Mouse (Mus musculus) lung, adult 2 months (tissue): ENCODE measurements around the gene Dkk3. TPM values are rescaled to one million over a fixed set of nuclear protein-coding genes. Genes with fewer than 3 reads are reported as not detected.

Experiments
- DNase-seq: peaks from one replicate; pipeline ENCODE4 v3.0.0; 2022
- H3K4me1 ChIP-seq: fragments of 200-500 bp; 2 replicates; pipeline ENCODE4 v1.6.1; 2011; ENCODE audit warnings: low read length; ENCODE audit not compliant: control insufficient read depth, insufficient read depth
- H3K4me3 ChIP-seq: fragments of 200-500 bp; replicated peaks from 2 replicates; pipeline ENCODE3; 2011; ENCODE audit warnings: low read depth, mild to moderate bottlenecking, control low read depth, low read length; ENCODE audit errors: extremely low read depth
- CTCF ChIP-seq: fragments of 200-500 bp; IDR thresholded peaks from 2 replicates; pipeline ENCODE4 v1.5.1; 2011; ENCODE audit warnings: mild to moderate bottlenecking, low read length, control low read depth; ENCODE audit not compliant: insufficient read depth
- POLR2A ChIP-seq: fragments of 200-500 bp; IDR thresholded peaks from 2 replicates; pipeline ENCODE4 v1.6.1; 2011; ENCODE audit warnings: low read depth, mild to moderate bottlenecking, control low read depth, low read length, borderline replicate concordance; ENCODE audit errors: extremely low read depth
- WGBS: fragments of 180-500 bp; shearing (Covaris S2); methylation state at CpG from one replicate; pipeline ENCODE4 v1.1.7; 2018; 5-methylcytosine and 5-hydroxymethylcytosine counted together
- polyA plus RNA-seq: library from polyadenylated mRNA; depleted of rRNA; stranded (reverse); fragments of >200 nt; gene quantifications from 2 replicates; pipeline ENCODE4 v1.2.3, GENCODE M21; 2012

The Dkk3 gene
- polyA plus RNA-seq, 1 experiment, result 32.3 TPM

- TF ChIP-seq CTCF (no peak), POLR2A (no peak)
- Histone ChIP-seq H3K4me3 (no peak overlapping the region), H3K4me1 (no peaks in the 10 kb centered on the region)
- 81% methylated on average over 5 of the region's 5 CpGs for WGBS
- no peak for DNase-seq
These were observed 22.3 kb downstream of the Dkk3 start for GRCm38 (mm10) chr7:112136537-112136936.

- TF ChIP-seq POLR2A, result no peak
- H3K4me1 ChIP-seq, result no peaks in the 10 kb centered on the region
- 75% methylated on average over 4 of the region's 4 CpGs for WGBS
- no peak overlapping the region for H3K4me3 ChIP-seq
- no peak for DNase-seq
These were observed 23.7 kb downstream of the Dkk3 start for GRCm38 (mm10) chr7:112135161-112135560.

GRCm38 (mm10) chr7:112133277-112133676 lies 25.6 kb downstream of the Dkk3 start:
- TF ChIP-seq POLR2A, result no peak
- peak; percentile 17; the same call in 1 of the 2 replicates for TF ChIP-seq CTCF
- no peak for DNase-seq
- no peak overlapping the region for H3K4me3 ChIP-seq
- H3K4me1 ChIP-seq, result no peaks in the 10 kb centered on the region; the same call in 1 of the 2 replicates
- 90% methylated on average over 5 of the region's 5 CpGs for WGBS

- H3K4me3 ChIP-seq, result no peak overlapping the region
- H3K4me1 ChIP-seq, result no peaks in the 10 kb centered on the region; the same call in 1 of the 2 replicates
- DNase-seq, result no peak
- WGBS, result 62% methylated on average over 6 of the region's 6 CpGs
- TF ChIP-seq POLR2A, result no peak
- no peak for TF ChIP-seq CTCF
These were observed 26.9 kb downstream of the Dkk3 start for GRCm38 (mm10) chr7:112132005-112132404.

- 87% methylated on average over 3 of the region's 3 CpGs for WGBS
- TF ChIP-seq CTCF, result no peak
- Histone ChIP-seq H3K4me3 (no peak overlapping the region), H3K4me1 (no peaks in the 10 kb centered on the region; the same call in 1 of the 2 replicates)
- DNase-seq, result no peak
These were observed 28.2 kb downstream of the Dkk3 start for GRCm38 (mm10) chr7:112130660-112131059.

GRCm38 (mm10) chr7:112129851-112130250 lies 29.0 kb downstream of the Dkk3 start:
- no peak for DNase-seq
- 76% methylated on average over 6 of the region's 6 CpGs for WGBS

GRCm38 (mm10) chr7:112128810-112129209 lies 30.0 kb downstream of the Dkk3 start:
- TF ChIP-seq POLR2A (no peak), CTCF (no peak)
- WGBS, result 63% methylated on average over 4 of the region's 4 CpGs
- DNase-seq, result no peak
- Histone ChIP-seq H3K4me1 (no peaks in the 10 kb centered on the region; the same call in 1 of the 2 replicates), H3K4me3 (no peak overlapping the region)

More at GRCm38 (mm10) chr7:112129851-112130250, 29.0 kb downstream of the Dkk3 start:
- TF ChIP-seq POLR2A, result no peak
- no peak for TF ChIP-seq CTCF
- no peak overlapping the region for H3K4me3 ChIP-seq
- H3K4me1 ChIP-seq, result no peaks in the 10 kb centered on the region; the same call in 1 of the 2 replicates

- H3K4me1 ChIP-seq, result no peaks in the 10 kb centered on the region; the same call in 1 of the 2 replicates
- no peak for DNase-seq
- H3K4me3 ChIP-seq, result no peak overlapping the region
- TF ChIP-seq CTCF (no peak), POLR2A (no peak)
- WGBS, result 71% methylated on average over 4 of the region's 4 CpGs
These were observed 30.9 kb downstream of the Dkk3 start for GRCm38 (mm10) chr7:112127954-112128353.

GRCm38 (mm10) chr7:112127085-112127637 lies 31.7 kb downstream of the Dkk3 start:
- no peaks in the 10 kb centered on the region; the same call in 1 of the 2 replicates for H3K4me1 ChIP-seq
- no peak overlapping the region for H3K4me3 ChIP-seq
- 60% methylated on average over 5 of the region's 5 CpGs for WGBS
- DNase-seq, result no peak
- TF ChIP-seq POLR2A, result no peak
- no peak for TF ChIP-seq CTCF

- no peak overlapping the region for H3K4me3 ChIP-seq
- no peaks in the 10 kb centered on the region; the same call in 1 of the 2 replicates for H3K4me1 ChIP-seq
- TF ChIP-seq POLR2A (no peak), CTCF (no peak)
- no peak for DNase-seq
- WGBS, result 63% methylated on average over 7 of the region's 7 CpGs
These were observed 33.1 kb downstream of the Dkk3 start for GRCm38 (mm10) chr7:112125625-112126260.
